Mouse (Mus musculus) 3134 (cell line): Measurements from ENCODE around the gene Hist1h2ad.
A peak's percentile ranks its signal among the peaks of the same experiment; 100 is the strongest.
"Not testable (repeated sequence)": the region's sequence is repeated elsewhere in the genome, so short reads cannot be mapped to it uniquely, and the experiment has no call there.

Experiments
- DNase-seq: peaks from one replicate; pipeline ENCODE4 v3.0.0-alpha.2; 2011; ENCODE audit warnings: low spot score; ENCODE audit not compliant: insufficient read length; ENCODE audit errors: extremely low read depth

Hist1h2ad gene

GRCm38 (mm10) chr13:23539821-23540220, 34.4 kb upstream of the Hist1h2ad start:
- not testable (repeated sequence) for DNase-seq

- DNase-seq, result no peak
Observed at GRCm38 (mm10) chr13:23541497-23541896, 32.7 kb upstream of the Hist1h2ad start.

- peak; percentile 69 for DNase-seq
Observed at GRCm38 (mm10) chr13:23542225-23542980, 31.8 kb upstream of the Hist1h2ad start.

- peak; percentile 88 for DNase-seq
Observed at GRCm38 (mm10) chr13:23542999-23543607, 31.1 kb upstream of the Hist1h2ad start, which contains the start of gene Hist1h2bh. Gene Hist1h2bh, minus strand, starts transcription at chr13:23543392.

GRCm38 (mm10) chr13:23543965-23544786, 30.0 kb upstream of the Hist1h2ad start, which contains the start of gene Hist1h3f:
Gene Hist1h3f, plus strand, starts transcription at chr13:23544052.
- DNase-seq, result peak; percentile 92

- not testable (repeated sequence) for DNase-seq
Observed at GRCm38 (mm10) chr13:23544787-23545120, 29.4 kb upstream of the Hist1h2ad start.

- DNase-seq, result no peak
Observed at GRCm38 (mm10) chr13:23546694-23547093, 27.5 kb upstream of the Hist1h2ad start.

- DNase-seq, result peak; percentile 53
Observed at GRCm38 (mm10) chr13:23550761-23551145, 23.4 kb upstream of the Hist1h2ad start.

GRCm38 (mm10) chr13:23551146-23551834, 22.9 kb upstream of the Hist1h2ad start, which contains the start of gene Hist1h4f:
Gene Hist1h4f, minus strand, starts transcription at chr13:23551648.
- peak; percentile 91 for DNase-seq

GRCm38 (mm10) chr13:23551931-23552914, 22.0 kb upstream of the Hist1h2ad start:
- no peak for DNase-seq

GRCm38 (mm10) chr13:23552962-23553361, 21.2 kb upstream of the Hist1h2ad start, which contains the start of gene Hist1h1d:
Gene Hist1h1d, plus strand, starts transcription at chr13:23553262.
- DNase-seq, result no peak

GRCm38 (mm10) chr13:23554393-23554792, 19.8 kb upstream of the Hist1h2ad start:
- DNase-seq, result no peak

GRCm38 (mm10) chr13:23554925-23555838, 19.0 kb upstream of the Hist1h2ad start:
- peak; percentile 94 for DNase-seq

GRCm38 (mm10) chr13:23555839-23556416, 18.3 kb upstream of the Hist1h2ad start:
- DNase-seq, result peak; percentile 58

- no peak for DNase-seq
Observed at GRCm38 (mm10) chr13:23556906-23557305, 17.3 kb upstream of the Hist1h2ad start.

GRCm38 (mm10) chr13:23560699-23561098, 13.5 kb upstream of the Hist1h2ad start:
- DNase-seq, result not testable (repeated sequence)

GRCm38 (mm10) chr13:23561531-23561882, 12.7 kb upstream of the Hist1h2ad start:
- not testable (repeated sequence) for DNase-seq
